Mouse (Mus musculus) liver, adult (tissue): Measurements from ENCODE around the gene Wdr76.

Experiments
- GATA4 ChIP-seq: IDR thresholded peaks from 2 replicates; pipeline ENCODE4 v1.6.1; 2014; ENCODE audit warnings: mild to moderate bottlenecking, low read length; ENCODE audit not compliant: insufficient replicate concordance

The Wdr76 gene

DNA sequence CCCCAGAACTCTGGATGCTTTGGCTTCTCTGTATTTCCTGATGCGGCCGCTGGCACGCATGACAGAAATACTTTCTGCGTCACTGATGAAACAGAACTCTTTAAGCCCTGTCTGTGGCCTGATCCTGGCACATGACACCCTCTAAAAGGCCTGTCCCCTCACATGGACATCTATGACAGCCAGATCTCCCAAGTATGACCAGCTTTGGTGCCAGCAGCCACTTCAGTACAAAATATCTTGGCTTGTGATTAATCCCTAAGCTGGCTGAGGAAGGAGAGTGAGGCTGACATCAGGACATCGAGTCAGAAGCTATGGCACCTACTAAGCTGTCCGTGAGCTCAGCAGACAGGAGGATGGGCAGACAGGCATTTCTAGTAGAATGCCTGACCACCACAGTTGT lies 43.1 kb downstream of the Wdr76 start:
- no peak for TF ChIP-seq GATA4

- TF ChIP-seq GATA4: no peak
These were observed 44.7 kb downstream of the Wdr76 start for GRCm38 (mm10) chr2:121551271-121551670.

GRCm38 (mm10) chr2:121563117-121563516 lies 56.6 kb downstream of the Wdr76 start:
- TF ChIP-seq GATA4: no peak

- no peak for TF ChIP-seq GATA4
These were observed 59.4 kb downstream of the Wdr76 start for GRCm38 (mm10) chr2:121565911-121566310.

GRCm38 (mm10) chr2:121570049-121570448 lies 63.5 kb downstream of the Wdr76 start:
- no peak for TF ChIP-seq GATA4

- no peak for TF ChIP-seq GATA4
These were observed 64.6 kb downstream of the Wdr76 start for GRCm38 (mm10) chr2:121570999-121571655.

DNA sequence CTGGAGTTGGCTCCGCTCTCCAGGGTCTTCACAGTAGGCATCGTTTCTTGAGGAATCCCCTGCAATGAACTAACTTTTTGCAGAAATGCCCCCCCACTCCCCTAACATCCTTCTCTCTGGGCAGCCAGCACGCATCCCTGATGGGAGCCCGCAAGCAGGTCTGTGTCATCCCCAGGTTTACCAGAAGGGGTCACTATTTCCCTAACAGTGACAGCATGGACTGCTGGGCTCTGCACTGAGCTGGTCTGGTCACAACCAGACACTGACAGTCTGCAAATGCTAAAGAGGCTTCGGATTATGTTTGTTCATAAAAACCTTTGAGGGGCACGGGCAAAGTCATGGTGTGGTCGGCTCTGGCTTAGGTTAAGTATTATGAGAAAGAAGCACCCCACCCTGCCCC lies 65.3 kb downstream of the Wdr76 start:
- TF ChIP-seq GATA4: no peak

DNA sequence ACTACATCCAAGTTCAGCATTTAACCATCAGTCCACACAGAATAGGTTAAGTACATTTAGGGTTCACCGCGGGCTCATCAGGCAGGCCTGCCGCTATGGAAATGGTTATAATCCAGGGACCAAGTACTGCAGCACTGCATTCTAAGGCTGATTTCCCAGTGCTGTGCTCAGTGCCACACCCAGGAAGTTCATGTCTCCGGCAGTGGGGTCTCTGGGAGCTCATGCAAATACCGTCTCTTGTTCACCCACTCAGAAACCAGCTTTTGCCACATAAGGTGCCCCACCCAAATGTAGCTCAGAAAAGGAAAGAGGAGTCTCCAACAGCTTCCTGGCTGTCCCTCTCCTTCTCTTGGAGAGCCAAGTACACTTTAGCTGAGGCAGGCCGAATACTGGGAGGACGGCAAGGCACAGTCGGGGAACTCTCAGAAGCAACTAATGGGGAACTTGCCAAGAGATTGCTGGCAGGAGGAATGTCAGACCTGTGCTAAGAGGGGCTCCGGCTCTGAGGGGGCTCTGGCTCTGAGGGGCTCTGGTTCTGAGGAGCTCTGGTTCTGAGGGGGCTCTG lies 67.6 kb downstream of the Wdr76 start:
- no peak for TF ChIP-seq GATA4

DNA sequence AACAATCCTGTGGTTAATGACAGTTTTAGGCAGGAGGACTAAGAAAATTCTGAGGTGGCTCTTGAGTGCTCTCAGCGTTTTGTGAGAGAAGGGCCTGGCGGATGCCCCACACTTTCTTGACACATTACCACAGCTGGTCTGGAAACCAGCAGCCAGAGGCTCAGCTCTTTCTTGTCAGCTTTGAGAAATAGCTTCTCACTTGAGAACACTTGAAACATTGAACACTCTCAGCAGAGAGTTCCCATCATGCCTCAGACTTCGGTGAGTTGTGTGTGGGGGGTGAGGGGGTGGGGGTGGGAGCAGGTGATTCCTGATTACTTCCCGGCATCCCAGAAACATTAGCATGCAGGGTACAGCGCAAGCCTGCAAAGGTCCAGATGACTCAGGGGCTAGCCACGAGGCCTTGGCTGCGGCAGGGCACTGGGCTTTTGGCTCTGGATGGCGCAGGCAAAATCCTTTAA lies 69.2 kb downstream of the Wdr76 start:
- no peak for TF ChIP-seq GATA4

DNA sequence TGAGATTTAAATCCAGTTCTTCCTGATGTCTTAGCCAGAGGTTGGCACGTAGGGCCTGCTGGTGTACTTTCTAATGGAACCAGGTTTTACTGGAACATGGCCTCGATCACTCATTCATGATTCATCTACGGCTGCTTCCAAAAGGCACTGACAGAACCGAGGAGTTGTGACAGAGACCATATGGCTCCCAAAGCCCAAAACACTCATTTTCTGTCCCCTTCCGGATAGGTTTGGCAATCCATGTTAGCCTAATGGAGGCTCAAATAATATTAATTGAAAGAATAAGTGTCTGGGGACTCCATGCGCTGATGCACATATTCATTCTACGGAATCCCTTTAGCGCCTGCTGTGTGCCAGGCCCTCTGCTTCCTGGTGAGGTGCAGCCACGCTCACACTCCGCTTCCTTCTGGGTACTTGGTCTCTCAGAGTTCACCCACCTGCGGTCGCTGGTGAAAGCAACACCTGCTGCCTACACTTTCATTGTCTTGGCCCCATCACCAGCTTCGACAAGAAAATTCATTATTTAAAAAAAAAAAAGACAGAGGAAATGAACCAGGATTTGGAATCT lies 76.4 kb downstream of the Wdr76 start:
- no peak for TF ChIP-seq GATA4

DNA sequence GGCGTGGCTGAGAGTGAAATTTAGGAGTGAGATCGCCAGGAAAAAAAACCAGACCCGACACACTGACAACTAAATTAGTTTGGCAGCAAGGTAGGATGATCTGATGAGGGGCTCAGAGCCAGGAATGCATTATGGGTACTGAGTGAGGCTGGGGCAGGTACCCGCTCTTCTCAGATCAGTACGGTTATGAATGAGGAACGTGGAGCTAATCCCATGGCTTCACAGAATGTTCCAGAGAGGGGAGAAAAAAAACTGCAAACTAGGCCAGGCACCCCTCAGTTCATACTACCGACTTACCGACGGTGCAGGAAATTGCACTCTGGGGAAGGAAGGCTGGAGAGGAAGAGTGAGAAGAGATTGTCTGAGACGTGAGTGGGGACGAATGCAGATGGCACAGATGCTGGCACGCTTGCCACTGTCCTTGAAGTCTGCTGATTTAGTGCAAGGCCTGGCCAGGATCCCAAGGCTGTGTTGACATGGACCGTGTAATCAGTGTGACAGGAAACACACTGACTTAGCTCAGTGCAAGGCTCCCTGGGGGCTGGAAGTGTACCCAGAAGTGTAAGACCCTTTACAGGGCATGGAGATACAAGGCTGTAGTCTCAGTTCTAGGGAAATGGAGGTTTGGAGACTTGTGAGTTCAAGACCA lies 77.1 kb downstream of the Wdr76 start:
- TF ChIP-seq GATA4: peak; percentile 78; the same call in 1 of the 2 replicates

- no peak for TF ChIP-seq GATA4
These were observed 78.2 kb downstream of the Wdr76 start for GRCm38 (mm10) chr2:121584705-121585104.

- TF ChIP-seq GATA4: no peak
These were observed 81.2 kb downstream of the Wdr76 start for GRCm38 (mm10) chr2:121587523-121588308.

DNA sequence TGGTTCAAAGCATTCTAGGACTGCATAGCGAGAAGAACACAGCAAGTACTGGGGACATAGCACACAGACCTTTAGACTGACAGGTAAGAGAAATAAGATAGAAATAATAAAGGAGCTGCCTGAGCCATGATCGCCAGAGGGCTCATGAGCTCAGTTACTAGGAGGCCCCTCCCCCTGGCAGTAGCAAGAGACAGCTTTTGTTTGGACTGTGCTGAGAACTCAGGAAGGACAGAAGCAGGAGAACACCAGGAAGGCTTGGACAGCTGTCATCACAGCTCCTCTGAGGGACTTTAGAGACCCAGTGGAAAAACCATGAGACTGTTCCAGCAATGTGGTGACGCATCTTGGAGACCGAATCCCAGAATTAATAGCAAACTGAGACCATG lies 81.8 kb downstream of the Wdr76 start:
- no peak for TF ChIP-seq GATA4

DNA sequence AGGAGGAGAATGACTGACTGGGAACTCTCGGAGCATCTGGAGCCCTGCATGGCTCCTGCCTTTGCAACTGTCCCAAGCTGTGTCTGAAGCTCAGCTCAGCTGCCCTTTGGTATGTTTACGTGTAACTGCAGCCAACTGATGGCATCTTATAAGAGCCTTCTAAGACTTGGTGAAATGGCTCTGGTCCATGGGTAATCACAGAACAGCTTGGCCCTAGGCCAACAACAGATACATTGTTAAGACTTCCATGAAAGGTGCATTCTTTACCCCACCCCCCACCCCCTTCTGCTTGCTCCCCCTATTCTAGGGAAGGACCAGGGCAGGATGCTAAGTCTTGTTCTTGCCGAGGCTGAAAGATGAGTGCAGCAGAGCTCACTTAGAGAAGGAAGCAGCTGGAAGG lies 87.6 kb downstream of the Wdr76 start:
- TF ChIP-seq GATA4: no peak
